Mouse (Mus musculus): ENCODE measurements at regions not wholly inside any gene's neighbourhood (a gene's known extent, or its start where the extent isn't known, plus 50 kb on each side); places are given as distances from the start of the nearest gene placed in this dataset.
A peak's percentile ranks its signal among the peaks of the same experiment; 100 is the strongest.

- H3K36me3 ChIP-seq (ENCODE audit: insufficient read depth, low read length), result no peaks in the 10 kb centered on the region
- no peaks in the 10 kb centered on the region for H3K27me3 ChIP-seq (ENCODE audit: insufficient read depth, low read length)
- TF ChIP-seq POU5F1 (IDR thresholded peaks at IDR 0.05; ENCODE audit: borderline replicate concordance, low read length), result no peak
- no peak for TF ChIP-seq CTCF (conservative IDR thresholded peaks at IDR 0.05; ENCODE audit: low read length)
- TF ChIP-seq NANOG (IDR thresholded peaks at IDR 0.05; ENCODE audit: borderline replicate concordance, low read length), result no peak
- no peak overlapping the region for H3K4me3 ChIP-seq (replicated peaks; ENCODE audit: low read length)
- no peaks in the 10 kb centered on the region for H3K4me1 ChIP-seq (replicated peaks; ENCODE audit: low read depth, low read length)
- H3K9me3 ChIP-seq (ENCODE audit: low read length), result no peaks in the 10 kb centered on the region
Observed at GRCm38 (mm10) chr12:26679887-26680567, 211.0 kb downstream of the Cmpk2 start.

- no peak overlapping the region for H3K4me3 ChIP-seq (replicated peaks; ENCODE audit: low read length)
Observed at GRCm38 (mm10) chr12:26665466-26665865, 196.5 kb downstream of the Cmpk2 start.

DNA sequence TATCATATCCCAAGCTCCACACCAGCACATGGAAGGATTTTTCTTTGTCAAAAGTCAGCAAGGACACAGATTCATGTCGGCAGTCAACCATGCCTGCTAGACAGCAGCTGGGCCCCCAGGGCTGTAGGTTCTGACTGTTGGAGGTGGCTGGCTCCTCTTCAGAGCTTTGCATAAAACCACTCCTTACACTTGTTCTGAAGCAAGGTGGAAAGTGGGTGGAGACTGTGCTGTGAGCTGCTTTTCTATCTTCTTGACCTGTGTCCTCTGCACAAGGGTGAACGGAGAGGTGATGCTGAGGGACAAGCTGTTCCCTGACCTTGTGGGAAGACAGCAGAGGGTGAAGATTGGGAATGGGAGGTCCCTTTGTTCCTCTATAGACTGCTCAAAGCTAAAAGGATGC, 185.2 kb downstream of the Cmpk2 start:
- H3K36me3 ChIP-seq (ENCODE audit: insufficient read depth, low read length), result no peaks in the 10 kb centered on the region
- H3K9me3 ChIP-seq (ENCODE audit: low read length), result peaks cover 4% of the 10 kb centered on the region; the same call in 1 of the 2 replicates
- TF ChIP-seq CTCF (conservative IDR thresholded peaks at IDR 0.05; ENCODE audit: low read length), result no peak
- TF ChIP-seq NANOG (IDR thresholded peaks at IDR 0.05; ENCODE audit: borderline replicate concordance, low read length), result no peak
- TF ChIP-seq POU5F1 (IDR thresholded peaks at IDR 0.05; ENCODE audit: borderline replicate concordance, low read length), result no peak
- no peaks in the 10 kb centered on the region for H3K27me3 ChIP-seq (ENCODE audit: insufficient read depth, low read length)
- no peak overlapping the region for H3K4me3 ChIP-seq (replicated peaks; ENCODE audit: low read length)
- H3K4me1 ChIP-seq (replicated peaks; ENCODE audit: low read depth, low read length), result peaks cover 9% of the 10 kb centered on the region

More at GRCm38 (mm10) chr12:26665466-26665865, 196.5 kb downstream of the Cmpk2 start:
- Histone ChIP-seq H3K27me3 (ENCODE audit: insufficient read depth, low read length) (no peaks in the 10 kb centered on the region), H3K36me3 (ENCODE audit: insufficient read depth, low read length) (no peaks in the 10 kb centered on the region), H3K4me1 (replicated peaks; ENCODE audit: low read depth, low read length) (no peaks in the 10 kb centered on the region), H3K9me3 (ENCODE audit: low read length) (no peaks in the 10 kb centered on the region)
- no peak for TF ChIP-seq NANOG (IDR thresholded peaks at IDR 0.05; ENCODE audit: borderline replicate concordance, low read length)
- no peak for TF ChIP-seq CTCF (conservative IDR thresholded peaks at IDR 0.05; ENCODE audit: low read length)
- no peak for TF ChIP-seq POU5F1 (IDR thresholded peaks at IDR 0.05; ENCODE audit: borderline replicate concordance, low read length)

GRCm38 (mm10) chr12:26653781-26654180, 184.8 kb downstream of the Cmpk2 start:
- H3K36me3 ChIP-seq (ENCODE audit: insufficient read depth, low read length), result no peaks in the 10 kb centered on the region
- no peaks in the 10 kb centered on the region for H3K27me3 ChIP-seq (ENCODE audit: insufficient read depth, low read length)
- no peak overlapping the region for H3K4me3 ChIP-seq (replicated peaks; ENCODE audit: low read length)
- H3K9me3 ChIP-seq (ENCODE audit: low read length), result peaks cover 4% of the 10 kb centered on the region; the same call in 1 of the 2 replicates
- H3K4me1 ChIP-seq (replicated peaks; ENCODE audit: low read depth, low read length), result peaks cover 9% of the 10 kb centered on the region
- TF ChIP-seq POU5F1 (IDR thresholded peaks at IDR 0.05; ENCODE audit: borderline replicate concordance, low read length) (no peak), NANOG (IDR thresholded peaks at IDR 0.05; ENCODE audit: borderline replicate concordance, low read length) (no peak), CTCF (conservative IDR thresholded peaks at IDR 0.05; ENCODE audit: low read length) (no peak)

- H3K36me3 ChIP-seq (ENCODE audit: insufficient read depth, low read length), result no peaks in the 10 kb centered on the region
- H3K27me3 ChIP-seq (ENCODE audit: insufficient read depth, low read length), result no peaks in the 10 kb centered on the region
- H3K4me3 ChIP-seq (replicated peaks; ENCODE audit: low read length), result no peak overlapping the region
- peaks cover 13% of the 10 kb centered on the region for H3K4me1 ChIP-seq (replicated peaks; ENCODE audit: low read depth, low read length)
- TF ChIP-seq CTCF (conservative IDR thresholded peaks at IDR 0.05; ENCODE audit: low read length) (no peak), NANOG (IDR thresholded peaks at IDR 0.05; ENCODE audit: borderline replicate concordance, low read length) (peak; percentile 60; the same call in 1 of the 2 replicates), POU5F1 (IDR thresholded peaks at IDR 0.05; ENCODE audit: borderline replicate concordance, low read length) (no peak)
- no peaks in the 10 kb centered on the region for H3K9me3 ChIP-seq (ENCODE audit: low read length)
Observed at GRCm38 (mm10) chr12:26646141-26646540, 177.1 kb downstream of the Cmpk2 start.

DNA sequence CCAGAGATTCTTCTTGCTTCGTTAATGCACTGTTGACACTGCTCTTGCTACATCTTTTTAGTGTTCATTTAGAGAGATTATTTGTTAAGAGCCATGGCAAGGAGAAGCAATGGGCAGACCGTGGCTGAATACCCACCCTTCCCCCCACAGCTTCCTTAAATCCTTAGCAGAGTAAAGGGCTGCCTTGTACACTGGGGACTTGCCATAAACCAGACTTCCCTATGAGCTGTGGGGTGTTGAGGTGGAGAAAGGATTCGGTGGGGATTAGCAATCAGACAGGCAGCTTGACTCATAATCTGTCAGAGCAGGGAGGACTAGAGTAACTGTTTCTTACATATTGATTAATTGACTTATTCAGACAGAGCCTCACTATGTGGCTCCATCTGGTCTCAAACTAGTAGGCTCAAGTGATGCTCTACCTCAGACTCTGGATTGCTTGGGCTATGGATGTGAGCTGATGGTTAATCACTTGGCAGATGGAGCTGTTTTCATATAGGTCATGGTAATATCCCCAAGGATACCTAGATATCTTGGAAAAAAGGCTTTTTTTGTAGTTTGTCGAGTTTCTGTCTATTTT, 166.7 kb downstream of the Cmpk2 start:
- Histone ChIP-seq H3K4me1 (replicated peaks; ENCODE audit: low read depth, low read length) (peaks cover 4% of the 10 kb centered on the region; the same call in 1 of the 2 replicates), H3K9me3 (ENCODE audit: low read length) (no peaks in the 10 kb centered on the region), H3K4me3 (replicated peaks; ENCODE audit: low read length) (no peak overlapping the region), H3K36me3 (ENCODE audit: insufficient read depth, low read length) (no peaks in the 10 kb centered on the region), H3K27me3 (ENCODE audit: insufficient read depth, low read length) (no peaks in the 10 kb centered on the region)
- TF ChIP-seq NANOG (IDR thresholded peaks at IDR 0.05; ENCODE audit: borderline replicate concordance, low read length) (no peak), POU5F1 (IDR thresholded peaks at IDR 0.05; ENCODE audit: borderline replicate concordance, low read length) (no peak), CTCF (conservative IDR thresholded peaks at IDR 0.05; ENCODE audit: low read length) (no peak)

DNA sequence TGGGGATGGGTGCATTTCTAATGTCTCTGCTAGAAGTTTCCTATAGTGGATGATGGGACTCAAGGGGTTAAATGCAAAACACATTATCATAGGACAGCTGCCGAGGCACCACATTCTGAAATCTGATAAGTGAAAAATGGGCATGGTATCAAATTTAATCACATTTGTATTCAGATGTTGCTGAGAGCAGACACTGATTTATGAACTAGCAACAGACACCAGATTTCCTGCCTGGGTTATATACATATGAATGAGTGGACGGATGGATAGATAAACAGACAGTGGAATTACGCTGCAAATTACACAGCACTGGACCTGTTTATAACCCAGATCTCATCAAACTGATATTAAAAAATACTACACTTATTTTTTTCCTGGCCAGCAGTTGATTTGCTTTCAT, 166.2 kb downstream of the Cmpk2 start:
- H3K4me1 ChIP-seq (replicated peaks; ENCODE audit: low read depth, low read length), result peaks cover 4% of the 10 kb centered on the region; the same call in 1 of the 2 replicates
- no peak overlapping the region for H3K4me3 ChIP-seq (replicated peaks; ENCODE audit: low read length)
- no peaks in the 10 kb centered on the region for H3K36me3 ChIP-seq (ENCODE audit: insufficient read depth, low read length)
- no peaks in the 10 kb centered on the region for H3K27me3 ChIP-seq (ENCODE audit: insufficient read depth, low read length)
- TF ChIP-seq POU5F1 (IDR thresholded peaks at IDR 0.05; ENCODE audit: borderline replicate concordance, low read length), result no peak
- no peak for TF ChIP-seq NANOG (IDR thresholded peaks at IDR 0.05; ENCODE audit: borderline replicate concordance, low read length)
- no peak for TF ChIP-seq CTCF (conservative IDR thresholded peaks at IDR 0.05; ENCODE audit: low read length)
- no peaks in the 10 kb centered on the region for H3K9me3 ChIP-seq (ENCODE audit: low read length)

- no peaks in the 10 kb centered on the region for H3K27me3 ChIP-seq (ENCODE audit: insufficient read depth, low read length)
- H3K4me1 ChIP-seq (replicated peaks; ENCODE audit: low read depth, low read length), result peaks cover 4% of the 10 kb centered on the region; the same call in 1 of the 2 replicates
- H3K9me3 ChIP-seq (ENCODE audit: low read length), result no peaks in the 10 kb centered on the region
- TF ChIP-seq NANOG (IDR thresholded peaks at IDR 0.05; ENCODE audit: borderline replicate concordance, low read length) (no peak), POU5F1 (IDR thresholded peaks at IDR 0.05; ENCODE audit: borderline replicate concordance, low read length) (no peak), CTCF (conservative IDR thresholded peaks at IDR 0.05; ENCODE audit: low read length) (no peak)
- H3K4me3 ChIP-seq (replicated peaks; ENCODE audit: low read length), result no peak overlapping the region
- no peaks in the 10 kb centered on the region for H3K36me3 ChIP-seq (ENCODE audit: insufficient read depth, low read length)
Observed at GRCm38 (mm10) chr12:26631795-26632122, 162.8 kb downstream of the Cmpk2 start.

Measured in E14TG2a.4 (cell line).